Mouse (Mus musculus): Measurements from ENCODE around the gene Tpk1. TPM values are rescaled to one million over a fixed set of nuclear protein-coding genes. Genes with fewer than 3 reads are reported as not detected.

The Tpk1 gene
- polyA plus RNA-seq, 1 experiment from 2014 or later = 5.1 TPM

DNA sequence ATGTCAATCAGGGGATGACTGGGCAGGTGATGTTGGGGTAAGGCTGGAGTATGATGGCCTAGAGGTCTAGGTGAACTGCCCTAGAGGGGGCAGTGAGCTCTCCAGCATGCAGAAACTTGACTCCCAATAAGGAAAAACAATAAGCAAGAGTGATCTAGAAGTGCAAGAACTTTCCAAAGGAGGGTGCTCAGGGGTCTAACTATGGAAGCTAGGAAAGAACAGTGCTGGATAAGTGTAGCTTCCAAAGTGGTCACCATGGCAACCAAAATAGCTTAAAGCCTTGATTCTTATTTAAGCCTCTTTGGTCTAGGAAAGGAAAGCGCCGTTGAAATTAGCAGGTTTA is 368.6 kb downstream of the Tpk1 start:
- 25% methylated on average over 2 of the region's 2 CpGs for WGBS
- no peak for DNase-seq (ENCODE audit: low spot score)

DNA sequence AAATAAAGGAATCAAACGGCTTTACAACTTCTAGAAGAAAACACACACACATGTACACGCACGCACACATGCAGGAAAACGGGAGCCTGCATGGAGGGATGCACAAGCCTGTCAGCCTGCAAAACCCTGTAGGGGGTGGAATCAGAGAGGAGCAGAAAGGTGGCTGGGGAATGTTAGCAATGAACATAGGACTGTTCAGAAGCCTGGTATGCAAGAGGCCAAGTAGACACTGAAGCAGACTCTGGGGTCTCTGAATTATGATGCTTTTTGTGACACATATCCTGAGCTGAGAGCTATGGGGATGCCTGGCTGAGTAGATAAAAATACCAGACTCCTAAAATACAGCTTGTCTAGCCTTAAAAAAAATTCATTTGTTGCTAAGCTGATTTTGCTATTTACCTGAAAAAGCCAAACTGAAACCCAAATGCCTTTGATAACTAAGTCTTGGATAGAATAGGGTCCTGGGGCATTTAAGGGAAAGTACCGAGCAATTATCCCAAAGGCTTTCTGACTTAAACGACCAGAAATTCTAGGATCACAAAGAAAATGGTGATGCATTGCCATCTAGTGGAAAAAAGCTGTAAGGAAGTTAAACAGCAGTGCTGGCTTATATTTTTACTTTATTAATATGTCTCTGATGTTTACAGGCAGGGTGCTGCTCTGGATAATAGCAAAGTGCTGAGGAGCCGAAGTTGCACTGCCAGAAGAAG is 369.1 kb downstream of the Tpk1 start:
- Histone ChIP-seq H3K27ac (no peak overlapping the region), H3K4me3 (replicated peaks; ENCODE audit: low read length) (no peak overlapping the region), H3K27me3 (ENCODE audit: control insufficient read depth, insufficient read depth, low read length) (no peaks in the 10 kb centered on the region), H3K9me3 (ENCODE audit: control insufficient read depth, low read length) (no peaks in the 10 kb centered on the region), H3K36me3 (replicated peaks; ENCODE audit: control insufficient read depth, insufficient read depth) (no peaks in the 10 kb centered on the region), H3K9ac (0 out of 2 replicates have a peak overlapping the region, but pooled peaks have one; percentile 16), H3K4me2 (replicated peaks) (0 out of 2 replicates have a peak overlapping the region, but pooled peaks have one; percentile 21), H3K4me1 (replicated peaks; ENCODE audit: control insufficient read depth, insufficient read depth, low read length) (0 out of 2 replicates have a peak, but pooled peaks cover 4% of the 10 kb centered on the region)
- DNase-seq (ENCODE audit: low spot score) (peak; percentile 87), ATAC-seq (ENCODE audit: low FRiP score) (peak; percentile 60)
- 39% methylated on average over 7 of the region's 7 CpGs for WGBS

More for the DNA sequence above, 368.6 kb downstream of the Tpk1 start:
- Histone ChIP-seq H3K4me3 (replicated peaks; ENCODE audit: low read length) (no peak overlapping the region), H3K27me3 (ENCODE audit: control insufficient read depth, insufficient read depth, low read length) (no peaks in the 10 kb centered on the region), H3K9ac (no peak overlapping the region), H3K36me3 (replicated peaks; ENCODE audit: control insufficient read depth, insufficient read depth) (no peaks in the 10 kb centered on the region), H3K27ac (no peak overlapping the region), H3K9me3 (ENCODE audit: control insufficient read depth, low read length) (no peaks in the 10 kb centered on the region), H3K4me1 (replicated peaks; ENCODE audit: control insufficient read depth, insufficient read depth, low read length) (0 out of 2 replicates have a peak, but pooled peaks cover 4% of the 10 kb centered on the region), H3K4me2 (replicated peaks) (no peak overlapping the region)
- ATAC-seq (ENCODE audit: low FRiP score) = peak; percentile 57

DNA sequence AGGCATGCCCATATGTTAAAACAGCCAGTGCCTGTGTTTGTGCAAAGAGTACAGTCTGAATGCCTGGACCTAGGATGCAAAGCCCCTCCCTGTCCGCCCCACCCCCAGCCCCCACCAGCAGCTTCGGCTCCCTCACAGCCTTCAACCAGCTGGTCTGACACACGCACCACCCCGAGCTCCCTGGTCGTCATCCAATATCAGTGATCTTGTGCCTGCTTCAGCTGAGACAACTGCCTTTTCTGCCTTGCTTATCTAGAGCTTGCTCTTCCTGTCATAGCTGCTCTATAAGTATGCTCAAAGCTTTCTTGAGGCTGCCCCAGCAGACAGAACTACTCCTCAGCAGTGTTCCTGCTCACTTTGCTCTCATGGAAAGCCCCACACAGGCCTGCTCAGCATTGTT is 370.2 kb downstream of the Tpk1 start:
- ATAC-seq (ENCODE audit: low FRiP score) (no peak), DNase-seq (ENCODE audit: low spot score) (no peak)
- no peak overlapping the region for H3K27ac ChIP-seq
- H3K9me3 ChIP-seq (ENCODE audit: control insufficient read depth, low read length) = no peaks in the 10 kb centered on the region
- no peak overlapping the region for H3K4me3 ChIP-seq (replicated peaks; ENCODE audit: low read length)
- WGBS = 49% methylated on average over 5 of the region's 5 CpGs
- 0 out of 2 replicates have a peak, but pooled peaks cover 4% of the 10 kb centered on the region for H3K4me1 ChIP-seq (replicated peaks; ENCODE audit: control insufficient read depth, insufficient read depth, low read length)
- no peak overlapping the region for H3K4me2 ChIP-seq (replicated peaks)
- H3K36me3 ChIP-seq (replicated peaks; ENCODE audit: control insufficient read depth, insufficient read depth) = no peaks in the 10 kb centered on the region
- H3K9ac ChIP-seq = no peak overlapping the region
- no peaks in the 10 kb centered on the region for H3K27me3 ChIP-seq (ENCODE audit: control insufficient read depth, insufficient read depth, low read length)

Measured in hindbrain, embryonic 14.5 days (tissue).